Mouse (Mus musculus): Measurements from ENCODE around the gene Ugt2a1. TPM values are rescaled to one million over a fixed set of nuclear protein-coding genes. Genes with fewer than 3 reads are reported as not detected.
"Not testable (repeated sequence)": the region's sequence is repeated elsewhere in the genome, so short reads cannot be mapped to it uniquely, and the experiment has no call there.

Ugt2a1 gene
- total and polyA plus RNA-seq, 2 experiments from 2014 or later, result not detected

DNA sequence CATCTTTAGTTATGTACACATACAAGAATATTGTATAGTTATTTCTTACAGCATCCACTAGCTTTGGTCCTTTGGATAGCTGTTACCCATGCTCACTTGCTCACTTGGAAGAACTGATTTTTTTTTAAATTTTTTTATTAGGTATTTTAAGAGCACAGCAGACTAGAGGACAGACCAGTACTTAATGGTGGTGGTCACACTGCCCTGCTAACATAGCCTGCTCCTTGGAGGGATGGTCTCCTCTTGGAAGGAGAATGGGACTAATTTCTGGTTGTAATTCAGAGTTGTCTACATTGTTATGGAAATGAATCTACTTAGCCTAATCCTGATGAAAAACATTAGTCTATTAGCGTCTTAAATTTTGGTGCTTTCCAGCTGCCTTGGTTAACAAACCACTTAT is 31.9 kb downstream of the Ugt2a1 start:
- Histone ChIP-seq H3K4me3 (ENCODE audit: low read depth, low read length) (no peak overlapping the region), H3K27me3 (ENCODE audit: control insufficient read depth, insufficient read depth, low read length) (no peaks in the 10 kb centered on the region), H3K4me2 (ENCODE audit: low read depth, low read length) (no peak overlapping the region), H3K9ac (replicated peaks; ENCODE audit: low read depth, low read length) (no peak overlapping the region), H3K9me3 (replicated peaks; ENCODE audit: control insufficient read depth, low read length) (no peaks in the 10 kb centered on the region), H3K27ac (ENCODE audit: low read depth) (no peak overlapping the region), H3K36me3 (replicated peaks; ENCODE audit: control insufficient read depth, insufficient read depth, low read length) (no peaks in the 10 kb centered on the region), H3K4me1 (ENCODE audit: control insufficient read depth, insufficient read depth) (no peaks in the 10 kb centered on the region)
- WGBS, result 57% methylated on average over 1 of the region's 1 CpGs
- TF ChIP-seq EP300 (IDR thresholded peaks at IDR 0.05; ENCODE audit: low read depth) (no peak), CTCF (IDR thresholded peaks at IDR 0.05; ENCODE audit: low read depth) (no peak)
- ATAC-seq (ENCODE audit: insufficient read depth, low read depth), result no peak
- no peak for DNase-seq (ENCODE audit: low spot score)

DNA sequence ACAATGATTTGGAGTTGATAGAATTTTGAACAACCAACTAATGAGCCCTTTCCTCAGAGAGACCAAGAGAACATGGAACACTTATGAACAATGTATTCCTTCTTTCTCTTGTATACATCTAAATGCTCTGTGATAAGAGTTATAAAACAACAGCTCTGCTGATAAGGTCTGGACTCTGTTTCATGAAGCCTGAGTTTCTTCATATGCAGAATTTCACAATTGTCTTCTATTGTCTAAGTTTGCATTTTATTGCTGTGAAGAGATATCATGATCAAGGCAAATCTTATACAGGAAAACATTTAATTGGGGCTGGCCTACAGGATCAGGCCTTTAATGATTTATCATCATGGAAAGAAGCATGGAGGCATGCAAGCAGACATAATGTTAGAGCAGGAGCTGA is 33.0 kb downstream of the Ugt2a1 start:
- TF ChIP-seq CTCF (IDR thresholded peaks at IDR 0.05; ENCODE audit: low read depth) (no peak), EP300 (IDR thresholded peaks at IDR 0.05; ENCODE audit: low read depth) (no peak)
- DNase-seq (ENCODE audit: low spot score), result no peak
- ATAC-seq (ENCODE audit: insufficient read depth, low read depth), result no peak
- H3K27me3 ChIP-seq (ENCODE audit: control insufficient read depth, insufficient read depth, low read length), result no peaks in the 10 kb centered on the region
- H3K9me3 ChIP-seq (replicated peaks; ENCODE audit: control insufficient read depth, low read length), result no peaks in the 10 kb centered on the region
- H3K27ac ChIP-seq (ENCODE audit: low read depth), result no peak overlapping the region
- H3K4me2 ChIP-seq (ENCODE audit: low read depth, low read length), result no peak overlapping the region
- no peak overlapping the region for H3K4me3 ChIP-seq (ENCODE audit: low read depth, low read length)
- H3K4me1 ChIP-seq (ENCODE audit: control insufficient read depth, insufficient read depth), result no peaks in the 10 kb centered on the region
- no peaks in the 10 kb centered on the region for H3K36me3 ChIP-seq (replicated peaks; ENCODE audit: control insufficient read depth, insufficient read depth, low read length)
- no peak overlapping the region for H3K9ac ChIP-seq (replicated peaks; ENCODE audit: low read depth, low read length)

DNA sequence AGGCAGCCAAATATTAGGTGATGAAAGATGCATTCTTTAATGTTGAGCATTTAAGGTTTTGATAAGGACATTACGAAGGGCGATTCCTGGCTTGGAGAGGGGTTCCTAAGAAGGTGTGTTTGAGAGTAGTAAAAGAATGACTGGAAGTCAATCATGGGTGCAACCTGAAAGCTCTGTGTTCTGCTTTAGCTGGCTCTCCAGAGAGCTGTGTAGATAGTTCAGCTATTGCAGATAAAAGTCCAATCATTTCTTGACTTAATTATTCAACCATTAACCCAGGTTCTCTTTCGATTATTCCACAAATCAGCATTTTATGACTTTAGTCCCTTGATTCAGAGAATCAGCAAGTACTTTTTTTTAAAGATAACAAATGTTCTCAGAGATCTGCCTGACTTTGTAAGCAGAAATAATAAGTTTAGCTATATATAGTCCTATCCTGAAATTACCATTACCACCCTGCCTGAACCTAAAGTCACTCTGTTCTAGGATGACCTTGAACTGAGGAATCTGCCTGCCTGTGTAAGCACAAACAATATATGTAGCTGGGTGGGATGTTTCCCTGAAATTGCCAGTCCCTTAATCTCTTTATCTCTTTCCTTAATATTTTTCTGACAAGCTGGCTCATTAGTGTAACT is 34.3 kb downstream of the Ugt2a1 start:
- DNase-seq (ENCODE audit: low spot score) (no peak), ATAC-seq (ENCODE audit: insufficient read depth, low read depth) (no peak)
- no peaks in the 10 kb centered on the region for H3K4me1 ChIP-seq (ENCODE audit: control insufficient read depth, insufficient read depth)
- no peaks in the 10 kb centered on the region for H3K27me3 ChIP-seq (ENCODE audit: control insufficient read depth, insufficient read depth, low read length)
- no peaks in the 10 kb centered on the region for H3K9me3 ChIP-seq (replicated peaks; ENCODE audit: control insufficient read depth, low read length)
- no peak for TF ChIP-seq CTCF (IDR thresholded peaks at IDR 0.05; ENCODE audit: low read depth)
- TF ChIP-seq EP300 (IDR thresholded peaks at IDR 0.05; ENCODE audit: low read depth), result no peak
- no peak overlapping the region for H3K27ac ChIP-seq (ENCODE audit: low read depth)
- 69% methylated on average over 3 of the region's 3 CpGs for WGBS
- no peak overlapping the region for H3K4me3 ChIP-seq (ENCODE audit: low read depth, low read length)
- no peaks in the 10 kb centered on the region for H3K36me3 ChIP-seq (replicated peaks; ENCODE audit: control insufficient read depth, insufficient read depth, low read length)
- no peak overlapping the region for H3K4me2 ChIP-seq (ENCODE audit: low read depth, low read length)
- H3K9ac ChIP-seq (replicated peaks; ENCODE audit: low read depth, low read length), result no peak overlapping the region

DNA sequence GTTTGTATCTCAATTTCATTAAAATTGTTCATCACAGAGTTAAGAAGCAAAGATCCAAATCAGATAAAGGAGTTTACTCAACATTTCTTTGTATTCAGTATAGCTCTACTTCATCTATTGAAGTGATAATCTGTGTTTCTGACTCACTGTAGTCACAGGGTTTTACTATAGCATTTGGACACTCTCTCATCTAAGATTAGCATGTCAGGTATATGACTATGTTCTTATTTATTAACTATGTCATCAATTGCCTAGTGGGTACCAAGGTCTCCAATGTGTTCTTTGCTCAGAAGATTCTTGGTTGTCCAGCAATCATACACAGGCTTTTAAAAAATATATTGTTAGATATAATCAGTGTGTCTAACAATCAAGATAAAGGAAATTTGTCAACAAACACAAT is 35.2 kb downstream of the Ugt2a1 start:
- H3K4me2 ChIP-seq (ENCODE audit: low read depth, low read length), result no peak overlapping the region
- H3K4me3 ChIP-seq (ENCODE audit: low read depth, low read length), result no peak overlapping the region
- H3K27ac ChIP-seq (ENCODE audit: low read depth), result no peak overlapping the region
- H3K9me3 ChIP-seq (replicated peaks; ENCODE audit: control insufficient read depth, low read length), result no peaks in the 10 kb centered on the region
- DNase-seq (ENCODE audit: low spot score) (no peak), ATAC-seq (ENCODE audit: insufficient read depth, low read depth) (no peak)
- no peaks in the 10 kb centered on the region for H3K27me3 ChIP-seq (ENCODE audit: control insufficient read depth, insufficient read depth, low read length)
- TF ChIP-seq EP300 (IDR thresholded peaks at IDR 0.05; ENCODE audit: low read depth), result no peak
- no peak for TF ChIP-seq CTCF (IDR thresholded peaks at IDR 0.05; ENCODE audit: low read depth)
- no peak overlapping the region for H3K9ac ChIP-seq (replicated peaks; ENCODE audit: low read depth, low read length)
- no peaks in the 10 kb centered on the region for H3K4me1 ChIP-seq (ENCODE audit: control insufficient read depth, insufficient read depth)
- no peaks in the 10 kb centered on the region for H3K36me3 ChIP-seq (replicated peaks; ENCODE audit: control insufficient read depth, insufficient read depth, low read length)

DNA sequence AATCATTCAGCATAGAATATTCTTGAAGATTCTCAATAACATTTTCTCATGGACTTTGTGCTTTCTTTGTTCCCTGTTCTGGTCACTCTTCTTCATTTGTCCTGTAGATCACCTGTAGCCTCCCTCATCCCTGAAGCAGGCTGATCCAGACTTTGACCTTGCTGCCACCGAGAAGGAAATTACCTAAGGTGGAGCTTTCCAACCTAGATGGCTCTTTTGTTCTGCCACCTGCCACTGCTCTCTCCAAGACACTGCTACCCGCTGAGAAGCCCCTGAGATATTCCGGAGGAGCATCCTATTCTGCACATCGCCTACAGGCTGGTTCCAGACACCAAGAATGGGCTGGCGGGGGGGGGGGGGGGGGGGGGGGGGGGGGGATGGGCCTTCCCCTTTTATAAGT is 38.2 kb downstream of the Ugt2a1 start:
- ATAC-seq (ENCODE audit: insufficient read depth, low read depth); H3K27ac ChIP-seq (ENCODE audit: low read depth); H3K9me3 ChIP-seq (replicated peaks; ENCODE audit: control insufficient read depth, low read length); DNase-seq (ENCODE audit: low spot score); H3K4me2 ChIP-seq (ENCODE audit: low read depth, low read length); H3K4me1 ChIP-seq (ENCODE audit: control insufficient read depth, insufficient read depth); H3K27me3 ChIP-seq (ENCODE audit: control insufficient read depth, insufficient read depth, low read length); H3K4me3 ChIP-seq (ENCODE audit: low read depth, low read length); H3K9ac ChIP-seq (replicated peaks; ENCODE audit: low read depth, low read length); H3K36me3 ChIP-seq (replicated peaks; ENCODE audit: control insufficient read depth, insufficient read depth, low read length): not testable (repeated sequence)
- 76% methylated on average over 4 of the region's 5 CpGs for WGBS

DNA sequence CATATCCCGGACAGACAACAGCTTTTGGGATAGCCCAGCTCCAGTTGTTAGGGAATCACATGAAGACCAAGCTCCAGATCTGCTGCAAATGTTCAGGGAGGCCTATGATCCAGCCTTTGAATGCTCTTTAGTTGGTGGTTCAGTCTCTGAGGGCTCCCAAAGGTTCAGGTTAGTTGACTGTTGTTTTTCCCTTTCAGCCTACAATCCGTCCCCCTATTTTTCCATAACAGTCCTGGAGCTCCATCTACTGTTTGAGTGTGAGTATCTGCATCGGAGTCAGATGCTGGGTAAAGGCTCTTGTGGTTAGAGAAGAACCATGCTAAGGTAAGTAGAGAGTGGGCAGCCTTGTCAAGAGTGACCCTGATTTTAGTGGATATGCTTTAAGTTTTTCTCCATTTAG is 54.4 kb downstream of the Ugt2a1 start:
- H3K36me3 ChIP-seq (replicated peaks; ENCODE audit: control insufficient read depth, insufficient read depth, low read length), result no peaks in the 10 kb centered on the region
- H3K4me2 ChIP-seq (ENCODE audit: low read depth, low read length), result no peak overlapping the region
- WGBS, result 35% methylated on average over 3 of the region's 3 CpGs
- H3K4me1 ChIP-seq (ENCODE audit: control insufficient read depth, insufficient read depth), result no peaks in the 10 kb centered on the region
- ATAC-seq (ENCODE audit: insufficient read depth, low read depth) (no peak), DNase-seq (ENCODE audit: low spot score) (peak; percentile 8)
- no peak overlapping the region for H3K27ac ChIP-seq (ENCODE audit: low read depth)
- no peak overlapping the region for H3K4me3 ChIP-seq (ENCODE audit: low read depth, low read length)
- TF ChIP-seq CTCF (IDR thresholded peaks at IDR 0.05; ENCODE audit: low read depth), result peak; percentile 46
- TF ChIP-seq EP300 (IDR thresholded peaks at IDR 0.05; ENCODE audit: low read depth), result no peak
- no peak overlapping the region for H3K9ac ChIP-seq (replicated peaks; ENCODE audit: low read depth, low read length)
- no peaks in the 10 kb centered on the region for H3K27me3 ChIP-seq (ENCODE audit: control insufficient read depth, insufficient read depth, low read length)
- no peaks in the 10 kb centered on the region for H3K9me3 ChIP-seq (replicated peaks; ENCODE audit: control insufficient read depth, low read length)
